Mouse (Mus musculus) CD4-positive helper T cell, adult 2 months (primary cell): ENCODE results near the gene Mgat4a.

Experiments
- DNase-seq: peaks from one replicate; pipeline ENCODE4 v3.0.0-alpha.2; 2012; ENCODE audit warnings: low read depth, missing footprints, low spot score

Gene Mgat4a

GRCm38 (mm10) chr1:37398961-37399360 lies 141.9 kb downstream of the Mgat4a start:
- no peak for DNase-seq

- no peak for DNase-seq
Observed at GRCm38 (mm10) chr1:37396481-37396880, 144.3 kb downstream of the Mgat4a start.

- DNase-seq: no peak
Observed at GRCm38 (mm10) chr1:37393174-37393573, 147.6 kb downstream of the Mgat4a start.
